Mouse (Mus musculus): ENCODE data around the gene Ubald1. TPM values are rescaled to one million over a fixed set of nuclear protein-coding genes. Genes with fewer than 3 reads are reported as not detected.
A peak's percentile ranks its signal among the peaks of the same experiment; 100 is the strongest.

Gene Ubald1
- polyA plus RNA-seq, 1 experiment = 38.1 TPM

GRCm38 (mm10) chr16:4884930-4885329 lies 4.8 kb upstream of the Ubald1 start:
- TF ChIP-seq POLR2A (IDR thresholded peaks at IDR 0.05; ENCODE audit: borderline replicate concordance, control insufficient read depth, low read depth, low read length) = no peak
- no peak for TF ChIP-seq CTCF (IDR thresholded peaks at IDR 0.05; ENCODE audit: control insufficient read depth, insufficient read depth, low read length)
- peaks cover 3% of the 10 kb centered on the region; the same call in 1 of the 2 replicates for H3K4me1 ChIP-seq (ENCODE audit: control insufficient read depth, insufficient read depth, low read length)
- no peak overlapping the region for H3K4me3 ChIP-seq (replicated peaks; ENCODE audit: control insufficient read depth, low read depth, low read length)
- no peak overlapping the region for H3K27ac ChIP-seq (ENCODE audit: control insufficient read depth, insufficient read depth, low read depth, low read length, poor library complexity)
- 90% methylated on average over 10 of the region's 10 CpGs for WGBS

GRCm38 (mm10) chr16:4881400-4882351 lies 1.6 kb upstream of the Ubald1 start:
- Histone ChIP-seq H3K4me3 (replicated peaks; ENCODE audit: control insufficient read depth, low read depth, low read length) (no peak overlapping the region), H3K4me1 (ENCODE audit: control insufficient read depth, insufficient read depth, low read length) (peaks cover 6% of the 10 kb centered on the region), H3K27ac (ENCODE audit: control insufficient read depth, insufficient read depth, low read depth, low read length, poor library complexity) (no peak overlapping the region)
- TF ChIP-seq POLR2A (IDR thresholded peaks at IDR 0.05; ENCODE audit: borderline replicate concordance, control insufficient read depth, low read depth, low read length) = no peak
- TF ChIP-seq CTCF (IDR thresholded peaks at IDR 0.05; ENCODE audit: control insufficient read depth, insufficient read depth, low read length) = no peak
- WGBS = 69% methylated on average over 10 of the region's 10 CpGs

- peak; percentile 92 for TF ChIP-seq POLR2A (IDR thresholded peaks at IDR 0.05; ENCODE audit: borderline replicate concordance, control insufficient read depth, low read depth, low read length)
- TF ChIP-seq CTCF (IDR thresholded peaks at IDR 0.05; ENCODE audit: control insufficient read depth, insufficient read depth, low read length) = peak; percentile 29; the same call in 1 of the 2 replicates
- Histone ChIP-seq H3K4me1 (ENCODE audit: control insufficient read depth, insufficient read depth, low read length) (peaks cover 7% of the 10 kb centered on the region), H3K4me3 (replicated peaks; ENCODE audit: control insufficient read depth, low read depth, low read length) (peak overlapping the region; percentile 98), H3K27ac (ENCODE audit: control insufficient read depth, insufficient read depth, low read depth, low read length, poor library complexity) (peak overlapping the region; percentile 95)
- under 1% methylated on average over 40 of the region's 40 CpGs for WGBS
These were observed 399 bp downstream of the Ubald1 start for GRCm38 (mm10) chr16:4879708-4880124.

GRCm38 (mm10) chr16:4879101-4879707 lies 911 bp downstream of the Ubald1 start:
- H3K4me3 ChIP-seq (replicated peaks; ENCODE audit: control insufficient read depth, low read depth, low read length) = peak overlapping the region; percentile 98
- peaks cover 7% of the 10 kb centered on the region for H3K4me1 ChIP-seq (ENCODE audit: control insufficient read depth, insufficient read depth, low read length)
- under 1% methylated on average over 54 of the region's 54 CpGs for WGBS
- no peak for TF ChIP-seq CTCF (IDR thresholded peaks at IDR 0.05; ENCODE audit: control insufficient read depth, insufficient read depth, low read length)
- TF ChIP-seq POLR2A (IDR thresholded peaks at IDR 0.05; ENCODE audit: borderline replicate concordance, control insufficient read depth, low read depth, low read length) = no peak
- peak overlapping the region; percentile 95 for H3K27ac ChIP-seq (ENCODE audit: control insufficient read depth, insufficient read depth, low read depth, low read length, poor library complexity)

- Histone ChIP-seq H3K27ac (ENCODE audit: control insufficient read depth, insufficient read depth, low read depth, low read length, poor library complexity) (peak overlapping the region; percentile 63; the same call in 1 of the 2 replicates), H3K4me1 (ENCODE audit: control insufficient read depth, insufficient read depth, low read length) (peaks cover 7% of the 10 kb centered on the region), H3K4me3 (replicated peaks; ENCODE audit: control insufficient read depth, low read depth, low read length) (peak overlapping the region; percentile 98)
- TF ChIP-seq CTCF (IDR thresholded peaks at IDR 0.05; ENCODE audit: control insufficient read depth, insufficient read depth, low read length) (no peak), POLR2A (IDR thresholded peaks at IDR 0.05; ENCODE audit: borderline replicate concordance, control insufficient read depth, low read depth, low read length) (0 out of 2 replicates have a peak, but pooled peaks have one; percentile 17)
- WGBS = 6% methylated on average over 5 of the region's 5 CpGs
These were observed 1.8 kb downstream of the Ubald1 start for GRCm38 (mm10) chr16:4878192-4878885.

GRCm38 (mm10) chr16:4877701-4878100 lies 2.4 kb downstream of the Ubald1 start:
- WGBS = 57% methylated on average over 3 of the region's 3 CpGs
- TF ChIP-seq CTCF (IDR thresholded peaks at IDR 0.05; ENCODE audit: control insufficient read depth, insufficient read depth, low read length) (no peak), POLR2A (IDR thresholded peaks at IDR 0.05; ENCODE audit: borderline replicate concordance, control insufficient read depth, low read depth, low read length) (no peak)
- peak overlapping the region; percentile 63; the same call in 1 of the 2 replicates for H3K27ac ChIP-seq (ENCODE audit: control insufficient read depth, insufficient read depth, low read depth, low read length, poor library complexity)
- H3K4me3 ChIP-seq (replicated peaks; ENCODE audit: control insufficient read depth, low read depth, low read length) = peak overlapping the region; percentile 98
- H3K4me1 ChIP-seq (ENCODE audit: control insufficient read depth, insufficient read depth, low read length) = peaks cover 7% of the 10 kb centered on the region

GRCm38 (mm10) chr16:4877195-4877594 lies 2.9 kb downstream of the Ubald1 start:
- TF ChIP-seq CTCF (IDR thresholded peaks at IDR 0.05; ENCODE audit: control insufficient read depth, insufficient read depth, low read length) (no peak), POLR2A (IDR thresholded peaks at IDR 0.05; ENCODE audit: borderline replicate concordance, control insufficient read depth, low read depth, low read length) (no peak)
- H3K4me3 ChIP-seq (replicated peaks; ENCODE audit: control insufficient read depth, low read depth, low read length) = no peak overlapping the region
- peaks cover 7% of the 10 kb centered on the region for H3K4me1 ChIP-seq (ENCODE audit: control insufficient read depth, insufficient read depth, low read length)
- 38% methylated on average over 4 of the region's 4 CpGs for WGBS
- H3K27ac ChIP-seq (ENCODE audit: control insufficient read depth, insufficient read depth, low read depth, low read length, poor library complexity) = no peak overlapping the region; the same call in 1 of the 2 replicates

All from bone marrow, adult 2 months (tissue).